Mouse (Mus musculus) MEL (cell line): ENCODE results near the gene Tmem251.

Experiments
- CTCF ChIP-seq, 3 experiments: IDR thresholded peaks in 2 of 3; conservative IDR thresholded peaks in 1 of 3; 2 replicates each; pipeline ENCODE4 v1.5.1; 2011 to 2012; ENCODE audit warnings: low read length in 3 of 3, low read depth in 2 of 3, mild to moderate bottlenecking in 2 of 3, improper control_type of control experiment in 1 of 3, inconsistent platforms in 1 of 3, mixed read lengths in 1 of 3, moderate library complexity in 1 of 3; ENCODE audit not compliant: control insufficient read depth in 1 of 3, insufficient read depth in 1 of 3, poor library complexity in 1 of 3, severe bottlenecking in 1 of 3
- ELF1 ChIP-seq: IDR thresholded peaks from 2 replicates; pipeline ENCODE4 v1.6.1; 2014; ENCODE audit warnings: low read depth, mild to moderate bottlenecking, inconsistent platforms, low read length, improper control_type of control experiment, moderate library complexity
- MEF2A ChIP-seq: IDR thresholded peaks from 2 replicates; pipeline ENCODE4 v1.6.1; 2014; ENCODE audit warnings: low read depth, mild to moderate bottlenecking, inconsistent platforms, low read length, improper control_type of control experiment; ENCODE audit not compliant: poor library complexity, insufficient replicate concordance, severe bottlenecking; ENCODE audit errors: extremely low read depth
- MYB ChIP-seq: IDR thresholded peaks from 2 replicates; pipeline ENCODE4 v1.6.1; 2011; ENCODE audit warnings: mild to moderate bottlenecking, low read depth, low read length, improper control_type of control experiment
- POLR2A ChIP-seq, 2 experiments: IDR thresholded peaks; 2 replicates each; pipeline ENCODE4 v1.6.1; 2011 to 2012; ENCODE audit warnings: low read length in 2 of 2, mild to moderate bottlenecking in 2 of 2, control low read depth in 1 of 2, improper control_type of control experiment in 1 of 2, low read depth in 1 of 2, moderate library complexity in 1 of 2; ENCODE audit not compliant: control insufficient read depth in 1 of 2, insufficient read depth in 1 of 2, poor library complexity in 1 of 2
- TCF12 ChIP-seq: IDR thresholded peaks from 2 replicates; pipeline ENCODE4 v1.6.1; 2014; ENCODE audit warnings: low read depth, mild to moderate bottlenecking, inconsistent platforms, low read length, improper control_type of control experiment, moderate library complexity
- USF1 ChIP-seq: IDR thresholded peaks from 2 replicates; pipeline ENCODE4 v1.6.1; 2014; ENCODE audit warnings: low read depth, mild to moderate bottlenecking, inconsistent platforms, low read length, improper control_type of control experiment, moderate library complexity
- ZNF384 ChIP-seq: IDR thresholded peaks from 2 replicates; pipeline ENCODE4 v1.6.1; 2012; ENCODE audit warnings: low read depth, mild to moderate bottlenecking, inconsistent platforms, low read length, improper control_type of control experiment

DNA sequence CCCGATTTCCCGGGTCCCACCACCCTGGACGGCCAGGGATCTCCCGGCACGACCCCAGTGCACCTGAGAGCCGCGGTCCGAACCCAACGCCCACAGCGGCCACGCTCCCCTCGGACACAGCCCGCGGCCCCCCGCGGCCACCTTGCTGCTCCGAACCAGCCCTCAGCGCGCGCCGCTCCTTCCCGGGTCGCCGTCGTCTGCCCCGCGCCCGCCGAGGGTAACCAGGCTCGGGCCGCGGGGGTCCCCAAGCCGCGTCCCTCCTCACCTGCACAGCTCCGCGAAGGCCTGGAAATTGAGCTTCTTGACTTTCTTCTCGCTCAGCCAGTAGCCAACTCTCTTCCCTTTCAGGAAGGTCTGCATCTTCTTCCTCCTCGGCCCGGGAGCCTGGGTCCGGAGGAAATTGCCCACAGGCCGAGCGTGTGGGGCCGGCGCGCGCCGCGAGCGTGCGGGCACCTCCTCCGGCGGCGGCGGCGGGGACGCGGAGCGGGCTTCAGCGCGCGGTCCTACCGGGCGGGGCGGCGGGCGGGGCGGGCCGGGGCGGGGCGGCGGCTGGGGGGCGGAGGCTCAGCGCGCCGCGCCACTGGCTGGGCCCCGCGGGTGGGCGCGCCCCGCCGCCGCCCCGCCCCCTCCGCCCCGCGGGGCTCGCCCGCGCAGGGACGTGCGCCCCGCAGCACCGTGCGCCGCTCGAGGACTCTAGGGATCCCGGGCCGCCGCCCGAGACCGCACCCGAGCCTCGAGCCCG lies 38.9 kb upstream of the Tmem251 start, which contains the start of gene Itpk1:
- peak; percentile 31 to 49; a peak in 2 of 4 replicates for TF ChIP-seq POLR2A (IDR thresholded peaks at IDR 0.05; ENCODE audit: control insufficient read depth in 1 of 2, insufficient read depth in 1 of 2, low read depth in 1 of 2, low read length in 2 of 2, poor library complexity in 1 of 2)
- no peak for TF ChIP-seq USF1
- TF ChIP-seq MEF2A = no peak
- no peak for TF ChIP-seq MYB
- no peak for TF ChIP-seq ELF1
- TF ChIP-seq CTCF (IDR thresholded peaks at IDR 0.05 in 2 of 3, conservative IDR thresholded peaks at IDR 0.05 in 1 of 3; ENCODE audit: control insufficient read depth in 1 of 3, insufficient read depth in 1 of 3, low read depth in 2 of 3, low read length in 3 of 3, poor library complexity in 1 of 3, severe bottlenecking in 1 of 3) = no peak
- TF ChIP-seq TCF12 = no peak
- TF ChIP-seq ZNF384 = no peak
